Mouse (Mus musculus) limb, embryonic 11.5 days (tissue): ENCODE measurements around the gene Oas3. TPM values are rescaled to one million over a fixed set of nuclear protein-coding genes. Genes with fewer than 3 reads are reported as not detected.

ENCODE experiments used
- ATAC-seq: fragments of 200-750 bp; cut with Nextera tagmentation; 2 replicates; pipeline ENCODE4 v1.8.0; 2017; ENCODE audit warnings: low read depth; ENCODE audit not compliant: insufficient number of reproducible peaks, low FRiP score, low TSS enrichment
- DNase-seq: peaks from one replicate; pipeline ENCODE4 v3.0.0-alpha.2; 2015; ENCODE audit warnings: low spot score
- H3K27ac ChIP-seq: fragments of 300-500 bp; sonication (generic); replicated peaks from 2 replicates; pipeline ENCODE4 v1.5.1; 2014; ENCODE audit warnings: low read depth, mild to moderate bottlenecking, low read length
- H3K27me3 ChIP-seq: fragments of 300-500 bp; sonication (generic); 2 replicates; pipeline ENCODE4 v1.6.1; 2014; ENCODE audit warnings: mild to moderate bottlenecking, low read length, mixed read lengths; ENCODE audit not compliant: control insufficient read depth, insufficient read depth
- H3K36me3 ChIP-seq: fragments of 300-500 bp; sonication (generic); 2 replicates; pipeline ENCODE4 v1.6.1; 2014; ENCODE audit warnings: mild to moderate bottlenecking, low read length, moderate library complexity, mixed read lengths; ENCODE audit not compliant: control insufficient read depth, insufficient read depth
- H3K4me1 ChIP-seq: fragments of 300-500 bp; sonication (generic); 2 replicates; pipeline ENCODE4 v1.6.1; 2014; ENCODE audit warnings: low read length, mixed read lengths; ENCODE audit not compliant: control insufficient read depth, insufficient read depth
- H3K4me2 ChIP-seq: fragments of 300-500 bp; sonication (generic); 2 replicates; pipeline ENCODE4 v1.6.1; 2014; ENCODE audit warnings: low read depth, mild to moderate bottlenecking, moderate library complexity; ENCODE audit not compliant: severe bottlenecking
- H3K4me3 ChIP-seq: fragments of 300-500 bp; sonication (generic); 2 replicates; pipeline ENCODE4 v1.5.1; 2014; ENCODE audit warnings: low read depth, low read length
- H3K9ac ChIP-seq: fragments of 300-500 bp; sonication (generic); 2 replicates; pipeline ENCODE4 v1.6.1; 2014; ENCODE audit warnings: mild to moderate bottlenecking, low read length
- H3K9me3 ChIP-seq: fragments of 300-500 bp; sonication (generic); 2 replicates; pipeline ENCODE4 v1.6.1; 2016; ENCODE audit warnings: low read length; ENCODE audit not compliant: control insufficient read depth
- WGBS: fragments of 180-500 bp; shearing (Covaris S2); extraction: QIAGEN DNeasy Blood & Tissue Kit; methylation state at CpG from one replicate; pipeline ENCODE4 v1.1.7; 2014; 5-methylcytosine and 5-hydroxymethylcytosine counted together
- polyA plus RNA-seq: library from polyadenylated mRNA; unstranded; fragments of >200 nt; fragmentation: Nextera tagmentation; extraction: Ambion mirVana; gene quantifications from 2 replicates; pipeline ENCODE4 v1.2.1, GENCODE M21; 2014

Oas3 gene
- polyA plus RNA-seq, 1 experiment from 2014 or later = 0.03 TPM

- H3K9me3 ChIP-seq = no peaks in the 10 kb centered on the region
- DNase-seq (no peak), ATAC-seq (no peak)
- H3K4me2 ChIP-seq = peak overlapping the region; percentile 35
- H3K4me1 ChIP-seq = peaks cover 14% of the 10 kb centered on the region
- no peak overlapping the region for H3K9ac ChIP-seq
- no peak overlapping the region for H3K27ac ChIP-seq
- H3K4me3 ChIP-seq = peak overlapping the region; percentile 3; the same call in 1 of the 2 replicates
- H3K27me3 ChIP-seq = peaks cover 37% of the 10 kb centered on the region
- WGBS = 43% methylated on average over 13 of the region's 13 CpGs
- H3K36me3 ChIP-seq = no peaks in the 10 kb centered on the region
These were observed 70.5 kb downstream of the Oas3 start for GRCm38 (mm10) chr5:120706976-120707375.

DNA sequence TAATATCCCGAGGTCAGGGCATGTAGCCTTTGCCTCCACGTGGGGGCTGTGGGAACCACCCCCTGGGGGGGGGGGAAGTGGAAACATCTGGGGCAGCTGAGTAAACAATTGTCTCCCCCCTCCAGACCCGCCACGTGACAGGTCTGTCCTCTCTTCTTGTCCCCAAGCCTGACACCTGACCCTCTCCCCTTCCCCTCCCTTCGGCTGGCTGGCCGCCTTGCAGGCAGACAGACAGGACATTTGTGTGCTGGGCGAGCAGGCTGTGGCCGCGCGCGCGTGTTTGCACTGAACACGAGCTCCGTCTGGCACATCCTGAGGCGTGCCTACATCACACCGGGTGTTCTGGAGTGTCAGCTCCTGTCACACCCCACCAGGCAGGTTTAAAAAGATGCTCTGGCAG, 70.9 kb downstream of the Oas3 start:
- peaks cover 33% of the 10 kb centered on the region for H3K27me3 ChIP-seq
- ATAC-seq (no peak), DNase-seq (peak; percentile 58)
- no peaks in the 10 kb centered on the region for H3K9me3 ChIP-seq
- peak overlapping the region; percentile 35 for H3K4me2 ChIP-seq
- H3K4me1 ChIP-seq = peaks cover 14% of the 10 kb centered on the region
- 6% methylated on average over 16 of the region's 16 CpGs for WGBS
- no peak overlapping the region for H3K9ac ChIP-seq
- H3K36me3 ChIP-seq = no peaks in the 10 kb centered on the region
- H3K27ac ChIP-seq = no peak overlapping the region
- H3K4me3 ChIP-seq = peak overlapping the region; percentile 3; the same call in 1 of the 2 replicates

DNA sequence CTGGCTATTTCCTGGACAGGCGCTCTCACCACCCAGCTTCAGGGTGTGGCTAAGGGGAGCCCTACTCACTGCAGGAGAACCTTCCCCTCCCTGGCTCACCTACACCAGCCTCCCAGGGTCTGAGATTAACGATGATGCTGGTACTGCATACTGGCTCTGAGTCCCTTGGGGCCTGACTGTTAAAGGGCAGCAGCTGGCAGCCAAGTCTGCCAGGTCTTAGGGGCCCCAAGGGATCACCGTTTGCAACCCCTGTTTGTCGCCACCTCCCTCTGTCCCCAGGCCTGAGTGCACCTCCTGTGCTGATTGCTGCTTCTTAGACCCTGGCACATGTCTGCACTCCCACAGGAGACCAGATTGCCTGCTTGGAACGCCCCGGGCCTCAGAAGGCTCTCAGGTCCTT, 73.0 kb downstream of the Oas3 start:
- Histone ChIP-seq H3K36me3 (no peaks in the 10 kb centered on the region), H3K4me2 (no peak overlapping the region), H3K27ac (no peak overlapping the region), H3K9me3 (no peaks in the 10 kb centered on the region), H3K9ac (no peak overlapping the region), H3K4me3 (no peak overlapping the region), H3K4me1 (peaks cover 4% of the 10 kb centered on the region; the same call in 1 of the 2 replicates), H3K27me3 (peaks cover 19% of the 10 kb centered on the region; the same call in 1 of the 2 replicates)
- ATAC-seq (no peak), DNase-seq (no peak)
- WGBS = 52% methylated on average over 6 of the region's 6 CpGs

DNA sequence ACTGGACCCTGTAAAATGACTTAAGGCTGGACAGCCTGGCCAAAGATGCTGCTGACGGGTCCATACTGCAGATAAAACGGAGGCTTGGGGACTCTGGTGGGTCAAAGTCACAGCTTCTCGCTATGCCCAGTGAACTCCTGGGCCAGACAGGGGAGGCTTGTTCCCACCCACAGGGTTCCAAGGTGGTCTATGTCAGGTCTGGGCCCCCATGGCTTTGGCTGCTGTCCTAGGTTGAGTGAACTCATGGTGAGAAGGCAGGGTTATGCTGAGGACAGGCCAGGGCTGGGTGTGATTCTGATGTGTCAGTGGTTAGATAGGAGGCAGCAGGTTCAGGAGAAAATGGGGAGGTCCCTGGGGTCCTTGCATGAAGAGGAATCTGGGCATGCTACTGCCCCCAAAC, 73.8 kb downstream of the Oas3 start:
- Histone ChIP-seq H3K4me2 (no peak overlapping the region), H3K36me3 (no peaks in the 10 kb centered on the region), H3K27ac (no peak overlapping the region), H3K9ac (no peak overlapping the region), H3K9me3 (no peaks in the 10 kb centered on the region), H3K27me3 (peaks cover 14% of the 10 kb centered on the region; the same call in 1 of the 2 replicates), H3K4me3 (no peak overlapping the region), H3K4me1 (peaks cover 4% of the 10 kb centered on the region; the same call in 1 of the 2 replicates)
- WGBS = 79% methylated on average over 3 of the region's 3 CpGs
- DNase-seq = no peak
- no peak for ATAC-seq

Other genes starting within 250 kb of the Oas3 start
- gene Tpcn1, start 189.0 kb downstream of the Oas3 start, polyA plus RNA-seq = 13.9 and 15.2 TPM in 2 replicates
- 0.27 and 0.40 TPM in 2 replicates for gene Iqcd, start 188.6 kb downstream of the Oas3 start, polyA plus RNA-seq
- 11.6 and 13.5 TPM in 2 replicates for gene Rita1, start 165.1 kb downstream of the Oas3 start, polyA plus RNA-seq
- gene Ddx54, start 164.9 kb downstream of the Oas3 start, polyA plus RNA-seq = 33.1 and 33.5 TPM in 2 replicates
- gene Cfap73, start 143.4 kb downstream of the Oas3 start, polyA plus RNA-seq = not detected in 2 replicates
- 0.16 and 0.48 TPM in 2 replicates for gene Rasal1, start 128.8 kb downstream of the Oas3 start, polyA plus RNA-seq
- gene Dtx1, start 65.7 kb downstream of the Oas3 start, polyA plus RNA-seq = 3.0 and 3.5 TPM in 2 replicates
- 0.12 TPM in 1 of 2 replicates, not detected in the other for gene Oas2, start 27.8 kb downstream of the Oas3 start, polyA plus RNA-seq
- not detected in 2 replicates for gene Oas1e, start 17.9 kb upstream of the Oas3 start, polyA plus RNA-seq
- gene Oas1c, start 34.9 kb upstream of the Oas3 start, polyA plus RNA-seq = 0.28 and 0.41 TPM in 2 replicates
- gene Oas1f, start 69.7 kb upstream of the Oas3 start, polyA plus RNA-seq = not detected in 2 replicates
- gene Oas1h, start 83.8 kb upstream of the Oas3 start, polyA plus RNA-seq = not detected in 2 replicates
- gene Oas1g, start 110.0 kb upstream of the Oas3 start, polyA plus RNA-seq = not detected in 2 replicates
- gene Oas1a, start 129.9 kb upstream of the Oas3 start, polyA plus RNA-seq = 0.57 and 0.68 TPM in 2 replicates
- not detected in 2 replicates for gene Oas1d, start 136.9 kb upstream of the Oas3 start, polyA plus RNA-seq
- gene Rph3a, start 232.4 kb upstream of the Oas3 start, polyA plus RNA-seq = not detected in 2 replicates